Mouse (Mus musculus): ENCODE measurements around the gene Hs3st6. TPM values are rescaled to one million over a fixed set of nuclear protein-coding genes. Genes with fewer than 3 reads are reported as not detected.
"Not testable (repeated sequence)": the region's sequence is repeated elsewhere in the genome, so short reads cannot be mapped to it uniquely, and the experiment has no call there.

The Hs3st6 gene
- polyA plus RNA-seq, 1 experiment from 2014 or later = not detected

- Histone ChIP-seq H3K27ac (ENCODE audit: poor library complexity, severe bottlenecking) (peak overlapping the region; percentile 93), H3K27me3 (replicated peaks) (no peaks in the 10 kb centered on the region), H3K36me3 (peaks cover 41% of the 10 kb centered on the region), H3K9me3 (replicated peaks) (no peaks in the 10 kb centered on the region), H3K9ac (peak overlapping the region; percentile 98), H3K4me2 (peak overlapping the region; percentile 84), H3K4me1 (replicated peaks) (peaks cover 29% of the 10 kb centered on the region), H3K4me3 (peak overlapping the region; percentile 95)
- ATAC-seq (ENCODE audit: insufficient number of reproducible peaks, low FRiP score) = peak; percentile 98
- under 1% methylated on average over 61 of the region's 61 CpGs for WGBS
Measured at GRCm38 (mm10) chr17:24719494-24720222, 33.1 kb upstream of the Hs3st6 start.

GRCm38 (mm10) chr17:24720616-24721015 lies 32.2 kb upstream of the Hs3st6 start:
- not testable (repeated sequence) for H3K9me3 ChIP-seq (replicated peaks); H3K27me3 ChIP-seq (replicated peaks); ATAC-seq (ENCODE audit: insufficient number of reproducible peaks, low FRiP score)
- H3K9ac ChIP-seq = peak overlapping the region; percentile 86
- 0 out of 2 replicates have a peak overlapping the region, but pooled peaks have one; percentile 83 for H3K27ac ChIP-seq (ENCODE audit: poor library complexity, severe bottlenecking)
- peak overlapping the region; percentile 95 for H3K4me3 ChIP-seq
- H3K36me3 ChIP-seq = peaks cover 37% of the 10 kb centered on the region
- under 1% methylated on average over 11 of the region's 11 CpGs for WGBS
- peaks cover 29% of the 10 kb centered on the region for H3K4me1 ChIP-seq (replicated peaks)
- H3K4me2 ChIP-seq = peak overlapping the region; percentile 84

GRCm38 (mm10) chr17:24721383-24721955 lies 31.3 kb upstream of the Hs3st6 start:
- not testable (repeated sequence) for H3K27ac ChIP-seq (ENCODE audit: poor library complexity, severe bottlenecking); H3K27me3 ChIP-seq (replicated peaks); ATAC-seq (ENCODE audit: insufficient number of reproducible peaks, low FRiP score); H3K9me3 ChIP-seq (replicated peaks)
- WGBS = 33% methylated on average over 7 of the region's 7 CpGs
- Histone ChIP-seq H3K9ac (peak overlapping the region; percentile 80), H3K4me2 (peak overlapping the region; percentile 84), H3K36me3 (peaks cover 32% of the 10 kb centered on the region), H3K4me3 (peak overlapping the region; percentile 95), H3K4me1 (replicated peaks) (peaks cover 29% of the 10 kb centered on the region)

- no peak overlapping the region for H3K27ac ChIP-seq (ENCODE audit: poor library complexity, severe bottlenecking)
- H3K36me3 ChIP-seq = peaks cover 31% of the 10 kb centered on the region
- H3K4me2 ChIP-seq = peak overlapping the region; percentile 84
- peak overlapping the region; percentile 51; the same call in 1 of the 2 replicates for H3K9ac ChIP-seq
- WGBS = 33% methylated on average over 13 of the region's 13 CpGs
- ATAC-seq (ENCODE audit: insufficient number of reproducible peaks, low FRiP score) = no peak
- H3K4me1 ChIP-seq (replicated peaks) = peaks cover 29% of the 10 kb centered on the region
- H3K9me3 ChIP-seq (replicated peaks) = no peaks in the 10 kb centered on the region
- 0 out of 2 replicates have a peak, but pooled peaks cover 1% of the 10 kb centered on the region for H3K27me3 ChIP-seq (replicated peaks)
- peak overlapping the region; percentile 17 for H3K4me3 ChIP-seq
Measured at GRCm38 (mm10) chr17:24722220-24722924, 30.4 kb upstream of the Hs3st6 start.

- H3K4me3 ChIP-seq = peak overlapping the region; percentile 79
- peak overlapping the region; percentile 91 for H3K27ac ChIP-seq (ENCODE audit: poor library complexity, severe bottlenecking)
- H3K4me2 ChIP-seq = peak overlapping the region; percentile 84
- peak overlapping the region; percentile 93 for H3K9ac ChIP-seq
- peaks cover 10% of the 10 kb centered on the region; the same call in 1 of the 2 replicates for H3K27me3 ChIP-seq (replicated peaks)
- H3K36me3 ChIP-seq = peaks cover 22% of the 10 kb centered on the region
- peaks cover 29% of the 10 kb centered on the region for H3K4me1 ChIP-seq (replicated peaks)
- no peaks in the 10 kb centered on the region for H3K9me3 ChIP-seq (replicated peaks)
- ATAC-seq (ENCODE audit: insufficient number of reproducible peaks, low FRiP score) = no peak
- 2% methylated on average over 12 of the region's 12 CpGs for WGBS
Measured at GRCm38 (mm10) chr17:24723122-24723880, 29.5 kb upstream of the Hs3st6 start.

- peak overlapping the region; percentile 93 for H3K9ac ChIP-seq
- H3K27me3 ChIP-seq (replicated peaks) = peaks cover 10% of the 10 kb centered on the region; the same call in 1 of the 2 replicates
- H3K27ac ChIP-seq (ENCODE audit: poor library complexity, severe bottlenecking) = peak overlapping the region; percentile 91
- H3K4me2 ChIP-seq = peak overlapping the region; percentile 84
- H3K4me1 ChIP-seq (replicated peaks) = peaks cover 25% of the 10 kb centered on the region
- peak overlapping the region; percentile 79 for H3K4me3 ChIP-seq
- peaks cover 17% of the 10 kb centered on the region for H3K36me3 ChIP-seq
- peak; percentile 4; the same call in 1 of the 2 replicates for ATAC-seq (ENCODE audit: insufficient number of reproducible peaks, low FRiP score)
- H3K9me3 ChIP-seq (replicated peaks) = no peaks in the 10 kb centered on the region
- WGBS = under 1% methylated on average over 15 of the region's 15 CpGs
Measured at GRCm38 (mm10) chr17:24723881-24724180, 29.0 kb upstream of the Hs3st6 start.

- WGBS = under 1% methylated on average over 30 of the region's 30 CpGs
- ATAC-seq (ENCODE audit: insufficient number of reproducible peaks, low FRiP score) = peak; percentile 82
Measured at GRCm38 (mm10) chr17:24724184-24724583, 28.6 kb upstream of the Hs3st6 start, which contains the start of gene Ndufb10. Ndufb10 (minus strand) TSS chr17:24724478.

GRCm38 (mm10) chr17:24725637-24726390 lies 27.0 kb upstream of the Hs3st6 start:
- Histone ChIP-seq H3K9ac (no peak overlapping the region), H3K27me3 (replicated peaks) (peaks cover 10% of the 10 kb centered on the region; the same call in 1 of the 2 replicates), H3K4me2 (no peak overlapping the region), H3K4me3 (no peak overlapping the region), H3K4me1 (replicated peaks) (peaks cover 25% of the 10 kb centered on the region), H3K36me3 (peaks cover 17% of the 10 kb centered on the region), H3K9me3 (replicated peaks) (no peaks in the 10 kb centered on the region), H3K27ac (ENCODE audit: poor library complexity, severe bottlenecking) (no peak overlapping the region)
- 64% methylated on average over 3 of the region's 3 CpGs for WGBS
- ATAC-seq (ENCODE audit: insufficient number of reproducible peaks, low FRiP score) = no peak

More at GRCm38 (mm10) chr17:24724184-24724583, 28.6 kb upstream of the Hs3st6 start, which contains the start of gene Ndufb10:
- Histone ChIP-seq H3K36me3 (peaks cover 17% of the 10 kb centered on the region), H3K9ac (peak within 1 kb of the TSS; percentile 93), H3K4me2 (peak within 1 kb of the TSS; percentile 84), H3K9me3 (replicated peaks) (no peaks in the 10 kb centered on the region), H3K27ac (ENCODE audit: poor library complexity, severe bottlenecking) (peak within 1 kb of the TSS; percentile 91), H3K27me3 (replicated peaks) (peaks cover 10% of the 10 kb centered on the region; the same call in 1 of the 2 replicates), H3K4me3 (peak within 1 kb of the TSS; percentile 79), H3K4me1 (replicated peaks) (peaks cover 25% of the 10 kb centered on the region)

- H3K4me3 ChIP-seq = no peak within 1 kb of the TSS
- no peak within 1 kb of the TSS for H3K4me2 ChIP-seq
- 68% methylated on average over 2 of the region's 2 CpGs for WGBS
- H3K9ac ChIP-seq = no peak within 1 kb of the TSS
- peaks cover 10% of the 10 kb centered on the region; the same call in 1 of the 2 replicates for H3K27me3 ChIP-seq (replicated peaks)
- no peak within 1 kb of the TSS for H3K27ac ChIP-seq (ENCODE audit: poor library complexity, severe bottlenecking)
- no peak for ATAC-seq (ENCODE audit: insufficient number of reproducible peaks, low FRiP score)
- no peaks in the 10 kb centered on the region for H3K9me3 ChIP-seq (replicated peaks)
- peaks cover 1% of the 10 kb centered on the region for H3K36me3 ChIP-seq
- H3K4me1 ChIP-seq (replicated peaks) = peaks cover 20% of the 10 kb centered on the region
Measured at GRCm38 (mm10) chr17:24727618-24728017, 25.2 kb upstream of the Hs3st6 start, which contains the start of gene Rpl3l. Rpl3l (plus strand) TSS chr17:24727820.

GRCm38 (mm10) chr17:24728184-24728583 lies 24.6 kb upstream of the Hs3st6 start:
- Histone ChIP-seq H3K9me3 (replicated peaks) (no peaks in the 10 kb centered on the region), H3K4me2 (no peak overlapping the region), H3K9ac (no peak overlapping the region), H3K27me3 (replicated peaks) (peaks cover 10% of the 10 kb centered on the region; the same call in 1 of the 2 replicates), H3K4me1 (replicated peaks) (peaks cover 17% of the 10 kb centered on the region), H3K4me3 (no peak overlapping the region), H3K36me3 (no peaks in the 10 kb centered on the region), H3K27ac (ENCODE audit: poor library complexity, severe bottlenecking) (no peak overlapping the region)
- no peak for ATAC-seq (ENCODE audit: insufficient number of reproducible peaks, low FRiP score)
- 65% methylated on average over 17 of the region's 17 CpGs for WGBS
